Mouse (Mus musculus) ES-CJ7 (cell line): Measurements from ENCODE around the gene Spocd1.

Experiments
- DNase-seq: peaks from one replicate; pipeline ENCODE4 v3.0.0; 2011; ENCODE audit warnings: low read depth, low spot score

Gene Spocd1

GRCm38 (mm10) chr4:129974285-129974684 is 45.2 kb downstream of the Spocd1 start:
- no peak for DNase-seq

- DNase-seq = peak; percentile 76
Measured at GRCm38 (mm10) chr4:129977256-129977655, 48.2 kb downstream of the Spocd1 start.

- DNase-seq = no peak
Measured at GRCm38 (mm10) chr4:129978227-129978626, 49.2 kb downstream of the Spocd1 start.

- DNase-seq = no peak
Measured at GRCm38 (mm10) chr4:129978930-129979329, 49.9 kb downstream of the Spocd1 start.

- DNase-seq = no peak
Measured at GRCm38 (mm10) chr4:129981657-129982056, 52.6 kb downstream of the Spocd1 start.

- no peak for DNase-seq
Measured at GRCm38 (mm10) chr4:129983046-129983445, 54.0 kb downstream of the Spocd1 start.

GRCm38 (mm10) chr4:129983764-129984420 is 54.8 kb downstream of the Spocd1 start:
- peak; percentile 77 for DNase-seq

GRCm38 (mm10) chr4:129984421-129985061 is 55.5 kb downstream of the Spocd1 start, which contains the start of gene Adgrb2:
TSS of gene Adgrb2 (plus strand) at chr4:129984870.
- DNase-seq = no peak

GRCm38 (mm10) chr4:129985161-129985670 is 56.2 kb downstream of the Spocd1 start:
- DNase-seq = no peak

GRCm38 (mm10) chr4:129985671-129986441 is 56.8 kb downstream of the Spocd1 start:
- DNase-seq = peak; percentile 46

GRCm38 (mm10) chr4:129987825-129988504 is 58.9 kb downstream of the Spocd1 start:
- DNase-seq = peak; percentile 52

GRCm38 (mm10) chr4:129989925-129990324 is 60.9 kb downstream of the Spocd1 start:
- no peak for DNase-seq

GRCm38 (mm10) chr4:129992720-129993119 is 63.7 kb downstream of the Spocd1 start:
- DNase-seq = no peak

- no peak for DNase-seq
Measured at GRCm38 (mm10) chr4:129993213-129993612, 64.2 kb downstream of the Spocd1 start.

GRCm38 (mm10) chr4:129993944-129994695 is 65.1 kb downstream of the Spocd1 start:
- DNase-seq = no peak

- no peak for DNase-seq
Measured at GRCm38 (mm10) chr4:129994728-129995127, 65.7 kb downstream of the Spocd1 start.

GRCm38 (mm10) chr4:129995255-129995654 is 66.2 kb downstream of the Spocd1 start:
- DNase-seq = no peak

- no peak for DNase-seq
Measured at GRCm38 (mm10) chr4:129996015-129996414, 67.0 kb downstream of the Spocd1 start.

GRCm38 (mm10) chr4:129998124-129998523 is 69.1 kb downstream of the Spocd1 start:
- DNase-seq = no peak

- DNase-seq = no peak
Measured at GRCm38 (mm10) chr4:130001710-130002109, 72.7 kb downstream of the Spocd1 start.

- no peak for DNase-seq
Measured at GRCm38 (mm10) chr4:130002157-130002556, 73.1 kb downstream of the Spocd1 start.
